37 mouse cellular contexts compared by ENCODE assay signal in genomic region chr6:22268677-22269076, GRCm38 (mm10). TPM values are rescaled to one million over a fixed set of nuclear protein-coding genes. Genes with fewer than 3 reads are reported as not detected.
"Had no signal": no experiment of that assay in that cellular context is flagged by ENCODE, and none has a peak within 500 bp of the region (broad histone marks: within the 10 kb centered on the region; RNA-seq: fewer than 3 reads in every experiment).

No protein-coding gene starts in this region.

- H3K4me2 ChIP-seq: limb, embryonic 12.5 days; limb, embryonic 13.5 days; limb, embryonic 15.5 days; liver, embryonic 11.5 days; liver, embryonic 12.5 days; liver, embryonic 13.5 days; liver, embryonic 15.5 days; lung, embryonic 14.5 days; lung, embryonic 15.5 days; midbrain, embryonic 11.5 days; midbrain, embryonic 12.5 days; midbrain, embryonic 13.5 days; neural tube, embryonic 12.5 days had no signal

- H3K27ac ChIP-seq: limb, embryonic 10.5 days; limb, embryonic 12.5 days; limb, embryonic 13.5 days; limb, embryonic 15.5 days; liver, embryonic 12.5 days; liver, embryonic 13.5 days; liver, embryonic 14.5 days; liver, embryonic 15.5 days; lung, embryonic 15.5 days; macrophage; midbrain, embryonic 10.5 days; midbrain, embryonic 12.5 days; midbrain, embryonic 13.5 days; neural tube, embryonic 12.5 days had no signal

- ATAC-seq: liver, embryonic 12.5 days; liver, postnatal 0 days; lung, postnatal 0 days; midbrain, embryonic 13.5 days; midbrain, embryonic 16.5 days had no signal

- H3K36me3 ChIP-seq: limb, embryonic 10.5 days; limb, embryonic 12.5 days; limb, embryonic 13.5 days; limb, embryonic 15.5 days; liver, embryonic 12.5 days; liver, embryonic 13.5 days; liver, embryonic 15.5 days; lung, embryonic 15.5 days; midbrain, embryonic 10.5 days; midbrain, embryonic 12.5 days; midbrain, embryonic 13.5 days; neural tube, embryonic 12.5 days had no signal

- H3K27me3 ChIP-seq: limb, embryonic 12.5 days; limb, embryonic 13.5 days; limb, embryonic 15.5 days; liver, embryonic 12.5 days; liver, embryonic 13.5 days; liver, embryonic 15.5 days; lung, embryonic 15.5 days; megakaryocyte, embryonic 14.5 days; midbrain, embryonic 12.5 days; midbrain, embryonic 13.5 days; neural tube, embryonic 12.5 days had no signal

- H3K9ac ChIP-seq: limb, embryonic 12.5 days; limb, embryonic 13.5 days; limb, embryonic 15.5 days; liver, embryonic 12.5 days; liver, embryonic 13.5 days; liver, embryonic 14.5 days; liver, embryonic 15.5 days; liver, postnatal 0 days; lung, embryonic 14.5 days; lung, embryonic 15.5 days; midbrain, embryonic 12.5 days; midbrain, embryonic 13.5 days; neural tube, embryonic 12.5 days had no signal

- DNase-seq: left cerebral cortex, postnatal 4 days; liver; liver, embryonic 13.5 days; liver, postnatal 0 days; lung, adult 18-20 months; lung, adult 2 months; lung, embryonic 14.5 days; lung, postnatal 10 days; lung, postnatal 14 days; lung, postnatal 36 days; lung, postnatal 4 days; midbrain, embryonic 14.5 days had no signal

- H3K9me3 ChIP-seq: limb, embryonic 10.5 days; limb, embryonic 12.5 days; limb, embryonic 13.5 days; limb, embryonic 15.5 days; liver, embryonic 12.5 days; liver, embryonic 13.5 days; liver, embryonic 15.5 days; lung, embryonic 15.5 days; megakaryocyte, embryonic 14.5 days; midbrain, embryonic 10.5 days; midbrain, embryonic 12.5 days; midbrain, embryonic 13.5 days; neural tube, embryonic 12.5 days had no signal

- H3K4me1 ChIP-seq: limb, embryonic 10.5 days; limb, embryonic 12.5 days; limb, embryonic 15.5 days; liver, embryonic 12.5 days; liver, embryonic 13.5 days; liver, embryonic 15.5 days; lung, embryonic 15.5 days; megakaryocyte, embryonic 14.5 days; midbrain, embryonic 10.5 days; midbrain, embryonic 12.5 days; midbrain, embryonic 13.5 days; neural tube, embryonic 12.5 days had no signal

- H3K4me3 ChIP-seq: limb, embryonic 10.5 days; limb, embryonic 12.5 days; limb, embryonic 13.5 days; limb, embryonic 15.5 days; liver, embryonic 12.5 days; liver, embryonic 13.5 days; liver, embryonic 15.5 days; lung, embryonic 15.5 days; megakaryocyte, embryonic 14.5 days; midbrain, embryonic 10.5 days; midbrain, embryonic 12.5 days; midbrain, embryonic 13.5 days; myocyte; neural tube, embryonic 12.5 days had no signal

RNA-seq across cellular contexts. Expression of gene Wnt16, which starts 19.4 kb away (rescaled TPM):
- total RNA-seq: liver, adult 2 months; megakaryocyte progenitor cell, adult 5-6 weeks; megakaryocyte, adult 5-6 weeks; megakaryocyte-erythroid progenitor cell, adult 5-6 weeks; monocyte, adult 5-6 weeks had no signal
- polyA plus RNA-seq: liver, adult 2 months; liver, embryonic 13.5 days; liver, embryonic 15.5 days; liver, embryonic 16.5 days; liver, postnatal 0 days; lung, embryonic 14.5 days; macrophage; midbrain, embryonic 13.5 days; midbrain, embryonic 16.5 days; myocyte had no signal
